Mouse (Mus musculus) erythroblast, embryonic 14.5 days (primary cell): ENCODE results near the gene Lrrk1. TPM values are rescaled to one million over a fixed set of nuclear protein-coding genes. Genes with fewer than 3 reads are reported as not detected.

Experiments
- H3K27me3 ChIP-seq: 2 replicates; pipeline ENCODE4 v1.6.1; 2012; ENCODE audit warnings: inconsistent platforms; ENCODE audit not compliant: control insufficient read depth
- H3K36me3 ChIP-seq: 2 replicates; pipeline ENCODE4 v1.6.1; 2012; ENCODE audit warnings: mild to moderate bottlenecking, inconsistent platforms; ENCODE audit not compliant: control insufficient read depth
- H3K4me1 ChIP-seq: 2 replicates; pipeline ENCODE4 v1.6.1; 2012; ENCODE audit warnings: inconsistent platforms; ENCODE audit not compliant: control insufficient read depth
- H3K4me3 ChIP-seq: replicated peaks from 2 replicates; pipeline ENCODE3; 2012; ENCODE audit warnings: moderate library complexity, mild to moderate bottlenecking, inconsistent platforms
- H3K9me3 ChIP-seq: 2 replicates; pipeline ENCODE4 v1.6.1; 2012; ENCODE audit warnings: low read length, inconsistent platforms, mixed read lengths; ENCODE audit not compliant: control insufficient read depth
- GATA1 ChIP-seq: IDR thresholded peaks from 2 replicates; pipeline ENCODE4 v1.6.1; 2012; ENCODE audit warnings: low read length, inconsistent platforms, mixed read lengths
- TAL1 ChIP-seq: IDR thresholded peaks from 3 replicates; pipeline ENCODE4 v1.6.1; 2012; ENCODE audit warnings: low read length, inconsistent platforms, mixed read lengths
- polyA plus RNA-seq: library from polyadenylated mRNA; stranded (reverse); fragments of >175 nt; gene quantifications from 2 replicates; pipeline ENCODE4 v1.2.3, GENCODE M21; 2012

Lrrk1 gene
- polyA plus RNA-seq, 1 experiment, result 0.02 TPM

GRCm38 (mm10) chr7:66369071-66369933 is 18.8 kb downstream of the Lrrk1 start:
- Histone ChIP-seq H3K9me3 (no peaks in the 10 kb centered on the region), H3K36me3 (peaks cover 2% of the 10 kb centered on the region), H3K4me3 (no peak overlapping the region), H3K4me1 (no peaks in the 10 kb centered on the region), H3K27me3 (no peaks in the 10 kb centered on the region)
- no peak for TF ChIP-seq TAL1
- no peak for TF ChIP-seq GATA1

DNA sequence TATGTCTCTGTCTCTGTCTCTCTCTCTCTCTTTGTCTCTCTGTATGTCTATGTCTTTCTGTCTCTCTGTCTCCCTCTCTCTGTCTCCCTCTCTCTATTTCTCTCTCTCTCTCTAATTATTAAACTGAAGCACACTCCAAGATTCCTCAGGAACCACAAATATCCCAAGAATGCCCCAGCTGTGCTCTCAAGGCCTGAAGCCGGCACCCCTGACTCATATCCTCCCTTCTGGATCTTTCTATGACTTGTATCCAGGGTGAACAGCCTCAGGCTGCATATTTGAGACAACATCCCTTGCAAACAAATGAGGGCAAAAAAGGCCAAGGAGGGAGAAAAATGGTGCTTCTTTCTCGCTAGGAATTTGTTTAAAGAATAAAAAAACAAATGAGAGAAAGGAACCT is 22.2 kb downstream of the Lrrk1 start, which contains the start of gene Gm10974:
TSS of gene Gm10974 (plus strand) at position 2 of the 400 bp plus-strand sequence.
- Histone ChIP-seq H3K4me3 (no peak within 1 kb of the TSS), H3K9me3 (peaks cover 13% of the 10 kb centered on the region), H3K4me1 (no peaks in the 10 kb centered on the region), H3K27me3 (no peaks in the 10 kb centered on the region; the same call in 1 of the 2 replicates), H3K36me3 (peaks cover 2% of the 10 kb centered on the region)
- TF ChIP-seq TAL1 (no peak), GATA1 (no peak)

- peaks cover 15% of the 10 kb centered on the region for H3K9me3 ChIP-seq
- TF ChIP-seq TAL1, result no peak
- no peak for TF ChIP-seq GATA1
- H3K27me3 ChIP-seq, result no peaks in the 10 kb centered on the region; the same call in 1 of the 2 replicates
- H3K4me1 ChIP-seq, result no peaks in the 10 kb centered on the region
- peaks cover 2% of the 10 kb centered on the region for H3K36me3 ChIP-seq
- no peak overlapping the region for H3K4me3 ChIP-seq
Observed at GRCm38 (mm10) chr7:66365411-66365810, 22.7 kb downstream of the Lrrk1 start.

DNA sequence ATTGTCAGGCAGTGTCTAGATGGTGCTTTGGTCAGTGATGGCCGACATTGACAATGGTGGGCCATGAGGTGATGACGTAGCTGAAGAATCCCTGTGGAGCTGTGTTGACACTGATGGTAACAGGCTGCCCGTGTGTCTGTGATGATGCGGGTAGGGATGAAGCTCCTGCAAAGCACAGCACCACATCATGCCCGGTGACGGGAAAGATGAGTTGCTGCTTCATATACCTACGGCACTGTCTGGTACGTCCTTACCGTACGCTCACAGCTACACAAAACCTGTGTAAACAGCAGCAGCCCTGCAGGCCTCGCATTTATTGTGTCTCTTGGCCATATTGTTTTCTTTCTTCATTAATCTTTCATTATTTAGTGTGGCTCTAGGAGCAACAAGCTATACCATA is 23.7 kb downstream of the Lrrk1 start:
- H3K36me3 ChIP-seq, result peaks cover 2% of the 10 kb centered on the region
- TF ChIP-seq GATA1 (no peak), TAL1 (no peak)
- no peaks in the 10 kb centered on the region; the same call in 1 of the 2 replicates for H3K27me3 ChIP-seq
- H3K4me1 ChIP-seq, result no peaks in the 10 kb centered on the region
- H3K9me3 ChIP-seq, result peaks cover 18% of the 10 kb centered on the region
- H3K4me3 ChIP-seq, result no peak overlapping the region

GRCm38 (mm10) chr7:66359044-66359443 is 29.1 kb downstream of the Lrrk1 start:
- Histone ChIP-seq H3K4me1 (peaks cover 18% of the 10 kb centered on the region), H3K36me3 (no peaks in the 10 kb centered on the region; the same call in none of the 2 replicates), H3K4me3 (no peak overlapping the region), H3K9me3 (peaks cover 18% of the 10 kb centered on the region), H3K27me3 (no peaks in the 10 kb centered on the region; the same call in 1 of the 2 replicates)
- no peak for TF ChIP-seq GATA1
- TF ChIP-seq TAL1, result no peak

DNA sequence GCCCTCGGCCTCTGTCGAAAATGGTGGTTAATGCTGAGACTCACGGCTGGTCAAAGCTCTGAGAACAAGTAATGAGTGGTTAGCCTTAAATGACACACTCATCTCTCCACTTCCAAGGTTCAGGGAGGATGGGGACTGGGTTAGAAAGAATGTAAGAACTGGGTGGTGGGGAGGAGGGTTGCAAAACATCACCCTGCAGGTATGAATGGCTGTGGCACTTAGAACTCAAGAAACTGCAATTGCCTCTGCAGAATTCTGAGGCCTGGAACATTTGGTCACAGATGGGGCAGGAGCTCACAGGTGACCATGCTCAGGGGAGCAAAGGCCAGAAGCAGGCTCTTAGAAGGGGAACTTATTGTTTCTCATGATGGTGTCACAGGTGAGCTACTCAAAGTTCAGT is 29.7 kb downstream of the Lrrk1 start:
- no peak overlapping the region for H3K4me3 ChIP-seq
- TF ChIP-seq GATA1, result no peak
- TF ChIP-seq TAL1, result no peak
- no peaks in the 10 kb centered on the region; the same call in none of the 2 replicates for H3K36me3 ChIP-seq
- H3K27me3 ChIP-seq, result no peaks in the 10 kb centered on the region; the same call in 1 of the 2 replicates
- H3K9me3 ChIP-seq, result peaks cover 18% of the 10 kb centered on the region
- H3K4me1 ChIP-seq, result peaks cover 18% of the 10 kb centered on the region

- Histone ChIP-seq H3K4me3 (no peak overlapping the region), H3K4me1 (peaks cover 18% of the 10 kb centered on the region), H3K36me3 (no peaks in the 10 kb centered on the region), H3K9me3 (peaks cover 5% of the 10 kb centered on the region), H3K27me3 (no peaks in the 10 kb centered on the region)
- TF ChIP-seq TAL1 (no peak), GATA1 (no peak)
Observed at GRCm38 (mm10) chr7:66355791-66356522, 32.2 kb downstream of the Lrrk1 start.

DNA sequence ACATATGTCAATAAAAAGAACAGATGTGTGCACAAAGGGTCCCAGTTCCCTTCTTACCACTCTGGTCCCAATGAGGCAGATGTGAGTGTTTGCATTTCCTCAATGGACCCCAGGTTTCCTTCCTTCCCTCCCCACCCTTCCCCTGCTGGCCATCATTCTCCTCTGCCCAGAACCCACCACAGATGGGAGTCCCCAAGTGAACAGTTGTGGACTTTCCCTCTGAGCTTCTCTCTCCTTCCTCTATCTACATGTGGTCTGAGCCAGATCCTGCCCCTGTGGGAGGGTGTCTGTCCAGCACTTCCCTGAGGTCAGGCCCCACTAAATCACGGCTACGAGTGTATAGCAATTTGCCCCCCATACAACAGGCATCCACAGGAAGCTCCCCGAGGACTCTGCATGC is 33.2 kb downstream of the Lrrk1 start:
- H3K9me3 ChIP-seq, result no peaks in the 10 kb centered on the region
- H3K4me3 ChIP-seq, result no peak overlapping the region
- no peaks in the 10 kb centered on the region for H3K27me3 ChIP-seq
- TF ChIP-seq GATA1 (no peak), TAL1 (no peak)
- peaks cover 18% of the 10 kb centered on the region for H3K4me1 ChIP-seq
- H3K36me3 ChIP-seq, result no peaks in the 10 kb centered on the region

DNA sequence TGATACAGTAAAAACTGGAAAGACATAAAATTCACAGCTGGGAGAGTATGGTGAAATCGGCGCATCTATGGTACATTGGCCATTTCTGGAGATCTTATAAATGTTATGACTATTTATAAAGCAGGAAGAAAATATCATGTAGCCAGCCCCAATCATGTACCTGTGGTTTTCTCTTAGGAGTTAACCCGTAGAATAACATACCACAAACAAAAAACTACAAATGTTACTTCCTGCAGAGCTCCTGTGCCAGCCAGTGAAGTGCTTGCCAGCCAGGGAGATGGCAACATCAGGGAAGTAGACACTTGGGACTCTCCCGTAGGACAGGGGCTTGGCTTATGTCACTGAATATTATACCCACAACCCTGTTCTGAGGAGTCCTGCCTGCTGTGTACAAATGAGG is 37.1 kb downstream of the Lrrk1 start:
- H3K36me3 ChIP-seq, result no peaks in the 10 kb centered on the region
- H3K4me3 ChIP-seq, result no peak overlapping the region
- peaks cover 4% of the 10 kb centered on the region for H3K4me1 ChIP-seq
- no peaks in the 10 kb centered on the region for H3K27me3 ChIP-seq
- no peak for TF ChIP-seq GATA1
- no peak for TF ChIP-seq TAL1
- no peaks in the 10 kb centered on the region for H3K9me3 ChIP-seq
